ENCODE assay signal across 8 mouse cellular contexts in genomic region chr2:154656710-154657485, GRCm38 (mm10). TPM values are rescaled to one million over a fixed set of nuclear protein-coding genes. Genes with fewer than 3 reads are reported as not detected.
DNase-seq lines count a peak whose midpoint lies in the region; ATAC-seq and TF ChIP-seq lines count a peak whose summit lies in the region.

No protein-coding gene starts in this region.

- H3K27me3 ChIP-seq in megakaryocyte, embryonic 14.5 days (replicated peaks), result no peaks in the 10 kb centered on the region

- peak; percentile 86 for ATAC-seq in activated CD4-positive, CD25-positive, alpha-beta regulatory T cell, adult 4 months

- peak overlapping the region; percentile 77 for H3K4me3 ChIP-seq in cortical plate, adult 2 months (ENCODE audit: insufficient read depth, low read length)
- peak overlapping the region; percentile 96 for H3K4me3 ChIP-seq in megakaryocyte, embryonic 14.5 days (replicated peaks)

- TF ChIP-seq POLR2A in cortical plate, adult 2 months (IDR thresholded peaks at IDR 0.05; ENCODE audit: extremely low read depth, insufficient read depth, low read length), result no peak

- peak; percentile 93 to 96 for DNase-seq in gastrocnemius, adult 8-10 months (ENCODE audit: low spot score in 2 of 2)
- DNase-seq in hindlimb bud, embryonic 11.5 days (ENCODE audit: extremely low spot score, low read depth, low spot score), result peak; percentile 95
- DNase-seq in left cerebral cortex, adult 8-10 months (ENCODE audit: low spot score in 2 of 2), result peak; percentile 91 to 98
- DNase-seq in right cerebral cortex, postnatal 10 days (ENCODE audit: low spot score in 2 of 2), result peak; percentile 99
- peak; percentile 88 for DNase-seq in urinary bladder, postnatal 25 days (ENCODE audit: low spot score)

- no peak for TF ChIP-seq CTCF in cortical plate, adult 2 months (IDR thresholded peaks at IDR 0.05; ENCODE audit: extremely low read depth, insufficient read depth, low read length)

- H3K36me3 ChIP-seq in megakaryocyte, embryonic 14.5 days (replicated peaks; ENCODE audit: low read length), result peaks cover 18% of the 10 kb centered on the region

- H3K9me3 ChIP-seq in megakaryocyte, embryonic 14.5 days, result no peaks in the 10 kb centered on the region

- peaks cover 13% of the 10 kb centered on the region for H3K4me1 ChIP-seq in cortical plate, adult 2 months (ENCODE audit: control insufficient read depth, insufficient read depth, low read length)
- peaks cover 43% of the 10 kb centered on the region for H3K4me1 ChIP-seq in megakaryocyte, embryonic 14.5 days

- H3K27ac ChIP-seq in cortical plate, adult 2 months (ENCODE audit: insufficient read depth, low read length), result peak overlapping the region; percentile 75

RNA-seq across cellular contexts. Expression of gene Chmp4b, which starts 5.4 kb away (rescaled TPM):
- 1 to 10 TPM; 5.9 to 6.3 TPM for polyA plus RNA-seq in activated CD4-positive, CD25-positive, alpha-beta regulatory T cell, adult 4 months (2017; shearing (Covaris generic))
- 297 and 298 TPM in 2 replicates for polyA plus RNA-seq in cortical plate, adult 2 months (2012; rRNA removed)
- total RNA-seq in gastrocnemius, adult 8-10 months (2022), result 100 to 1,000 TPM; 116 to 129 (median 124) TPM
- total RNA-seq in left cerebral cortex, adult 8-10 months (2022), result 100 to 1,000 TPM; 201 to 231 (median 219) TPM
- polyA plus RNA-seq in megakaryocyte, embryonic 14.5 days (2012; ENCODE audit: insufficient read depth, low replicate concordance), result 131 and 221 TPM in 2 replicates

RNA-seq across cellular contexts. Expression of gene 4930519P11Rik, which starts 43.7 kb away (rescaled TPM):
- polyA plus RNA-seq in activated CD4-positive, CD25-positive, alpha-beta regulatory T cell, adult 4 months (2017; shearing (Covaris generic)), result not detected
- 0.26 TPM in 1 of 2 replicates, not detected in the other for polyA plus RNA-seq in cortical plate, adult 2 months (2012; rRNA removed)
- total RNA-seq in gastrocnemius, adult 8-10 months (2022), result not detected
- not detected for total RNA-seq in left cerebral cortex, adult 8-10 months (2022)
- polyA plus RNA-seq in megakaryocyte, embryonic 14.5 days (2012; ENCODE audit: insufficient read depth, low replicate concordance), result 1.6 and 14.8 TPM in 2 replicates

RNA-seq across cellular contexts. Expression of gene Zfp341, which starts 43.8 kb away (rescaled TPM):
- under 1 TPM; 0.37 to 0.73 TPM for polyA plus RNA-seq in activated CD4-positive, CD25-positive, alpha-beta regulatory T cell, adult 4 months (2017; shearing (Covaris generic))
- polyA plus RNA-seq in cortical plate, adult 2 months (2012; rRNA removed), result 11.4 and 11.7 TPM in 2 replicates
- total RNA-seq in gastrocnemius, adult 8-10 months (2022), result 1 to 10 TPM; 2.4 to 3.1 (median 2.9) TPM
- total RNA-seq in left cerebral cortex, adult 8-10 months (2022), result 10 to 100 TPM in 3 of 4 experiments, 1 to 10 TPM in 1; 9.5 to 10.9 (median 10.2) TPM
- 4.0 and 4.4 TPM in 2 replicates for polyA plus RNA-seq in megakaryocyte, embryonic 14.5 days (2012; ENCODE audit: insufficient read depth, low replicate concordance)

RNA-seq across cellular contexts. Expression of gene Pxmp4, which starts 53.4 kb away (rescaled TPM):
- polyA plus RNA-seq in activated CD4-positive, CD25-positive, alpha-beta regulatory T cell, adult 4 months (2017; shearing (Covaris generic)), result 10 to 100 TPM; 20.5 to 23.2 TPM
- polyA plus RNA-seq in cortical plate, adult 2 months (2012; rRNA removed), result 20.9 and 21.5 TPM in 2 replicates
- 10 to 100 TPM; 10.1 to 13.4 (median 12.2) TPM for total RNA-seq in gastrocnemius, adult 8-10 months (2022)
- total RNA-seq in left cerebral cortex, adult 8-10 months (2022), result 10 to 100 TPM; 13.2 to 15.2 (median 14.1) TPM
- polyA plus RNA-seq in megakaryocyte, embryonic 14.5 days (2012; ENCODE audit: insufficient read depth, low replicate concordance), result 8.5 and 10.5 TPM in 2 replicates

Comparison
In these comparisons a context has a peak if more than half of its experiments do, and no peak if none do; other contexts are left out.
1. Peak in every context shown above with its lines: DNase-seq, ATAC-seq, H3K4me3 ChIP-seq and H3K27ac ChIP-seq.
2. RNA of gene Chmp4b, which starts 5.4 kb away (polyA plus RNA-seq): 297 to 298 TPM in cortical plate, adult 2 months and 131 to 221 TPM in megakaryocyte, embryonic 14.5 days; 5.9 to 6.3 TPM in activated CD4-positive, CD25-positive, alpha-beta regulatory T cell, adult 4 months; every median in the first group is over 10 times any median in the second.